Mouse (Mus musculus) CH12.LX (cell line): ENCODE data around the gene Nr4a3. TPM values are rescaled to one million over a fixed set of nuclear protein-coding genes. Genes with fewer than 3 reads are reported as not detected.

Experiments
- DNase-seq: peaks from one replicate; pipeline ENCODE4 v3.0.0-alpha.2; 2013; ENCODE audit errors: extremely low read depth
- H3K27ac ChIP-seq: 2 replicates; pipeline ENCODE4 v1.5.1; 2012; ENCODE audit warnings: low read depth, mild to moderate bottlenecking, control low read depth, moderate library complexity; ENCODE audit not compliant: insufficient read depth
- H3K27me3 ChIP-seq: replicated peaks from 2 replicates; pipeline ENCODE3; 2012; ENCODE audit warnings: inconsistent platforms
- H3K36me3 ChIP-seq, 2 experiments: replicated peaks in 1 of 2; 2 replicates each; pipeline versions ENCODE3 to v1.6.1; 2012; ENCODE audit warnings: inconsistent platforms in 1 of 2, low read length in 1 of 2, mild to moderate bottlenecking in 1 of 2, mixed read lengths in 1 of 2, moderate library complexity in 1 of 2; ENCODE audit not compliant: control insufficient read depth in 1 of 2, insufficient read depth in 1 of 2
- H3K4me1 ChIP-seq, 2 experiments: 2 replicates each; pipeline ENCODE4 v1.6.1; 2012; ENCODE audit warnings: inconsistent platforms in 1 of 2, moderate library complexity in 1 of 2; ENCODE audit not compliant: insufficient read depth in 2 of 2, control insufficient read depth in 1 of 2
- H3K4me2 ChIP-seq: 2 replicates; pipeline ENCODE4 v1.6.1; 2012; ENCODE audit warnings: low read depth, mild to moderate bottlenecking, control low read depth; ENCODE audit not compliant: poor library complexity, insufficient read depth, severe bottlenecking
- H3K4me3 ChIP-seq, 3 experiments: fragments of 150-350 bp in 1 of 3; sonication (generic) in 1 of 3; replicated peaks in 1 of 3; 2 replicates each; pipeline versions ENCODE3 to v1.5.1; 2011 to 2012; ENCODE audit warnings: low read depth in 2 of 3, low read length in 2 of 3, mild to moderate bottlenecking in 2 of 3, moderate library complexity in 2 of 3, control low read depth in 1 of 3, improper control_type of control experiment in 1 of 3, inconsistent platforms in 1 of 3, mixed read lengths in 1 of 3; ENCODE audit not compliant: poor library complexity in 1 of 3
- H3K79me2 ChIP-seq: replicated peaks from 2 replicates; pipeline ENCODE4 v1.6.1; 2012; ENCODE audit warnings: mild to moderate bottlenecking, moderate library complexity; ENCODE audit not compliant: control insufficient read depth, poor library complexity, insufficient read depth, severe bottlenecking; ENCODE audit errors: extremely low read depth
- H3K9ac ChIP-seq: 2 replicates; pipeline ENCODE4 v1.6.1; 2012; ENCODE audit warnings: low read depth, mild to moderate bottlenecking, control low read depth, moderate library complexity; ENCODE audit not compliant: insufficient read depth
- H3K9me3 ChIP-seq: replicated peaks from 2 replicates; pipeline ENCODE3; 2012; ENCODE audit warnings: low read length, inconsistent platforms, mixed read lengths
- CHD2 ChIP-seq: IDR thresholded peaks from 2 replicates; pipeline ENCODE4 v1.6.1; 2011; ENCODE audit warnings: low read length, improper control_type of control experiment
- ELF1 ChIP-seq: IDR thresholded peaks from 2 replicates; pipeline ENCODE4 v1.6.1; 2014; ENCODE audit warnings: low read depth, mild to moderate bottlenecking, inconsistent platforms, low read length, improper control_type of control experiment
- GABPA ChIP-seq: IDR thresholded peaks from 2 replicates; pipeline ENCODE4 v1.6.1; 2012; ENCODE audit warnings: low read depth, low read length, improper control_type of control experiment, inconsistent platforms; ENCODE audit not compliant: insufficient replicate concordance
- JUN ChIP-seq: IDR thresholded peaks from 2 replicates; pipeline ENCODE4 v1.6.1; 2011; ENCODE audit warnings: low read depth, mild to moderate bottlenecking, low read length, improper control_type of control experiment, moderate library complexity; ENCODE audit not compliant: insufficient read depth
- JUND ChIP-seq: conservative IDR thresholded peaks from 2 replicates; pipeline ENCODE4 v1.6.1; 2011; ENCODE audit warnings: low read depth, low read length, improper control_type of control experiment
- KAT2A ChIP-seq: IDR thresholded peaks from 2 replicates; pipeline ENCODE4 v1.6.1; 2012; ENCODE audit warnings: low read length, improper control_type of control experiment, inconsistent platforms; ENCODE audit not compliant: insufficient replicate concordance
- MAX ChIP-seq: IDR thresholded peaks from 2 replicates; pipeline ENCODE4 v1.6.1; 2011; ENCODE audit warnings: low read length, improper control_type of control experiment
- MAZ ChIP-seq: IDR thresholded peaks from 2 replicates; pipeline ENCODE4 v1.6.1; 2012; ENCODE audit warnings: low read depth, mild to moderate bottlenecking, inconsistent platforms, low read length, improper control_type of control experiment, moderate library complexity
- MEF2A ChIP-seq: IDR thresholded peaks from 2 replicates; pipeline ENCODE4 v1.6.1; 2014; ENCODE audit warnings: low read depth, mild to moderate bottlenecking, inconsistent platforms, low read length, improper control_type of control experiment, borderline replicate concordance
- NELFE ChIP-seq: IDR thresholded peaks from 2 replicates; pipeline ENCODE4 v1.6.1; 2011; ENCODE audit warnings: low read depth, low read length, improper control_type of control experiment
- NRF1 ChIP-seq: IDR thresholded peaks from 2 replicates; pipeline ENCODE4 v1.6.1; 2014; ENCODE audit warnings: low read depth, mild to moderate bottlenecking, inconsistent platforms, low read length, improper control_type of control experiment, moderate library complexity
- POLR2AphosphoS2 ChIP-seq: IDR thresholded peaks from 2 replicates; pipeline ENCODE4 v1.6.1; 2011; ENCODE audit warnings: low read depth, low read length, improper control_type of control experiment
- RCOR1 ChIP-seq: conservative IDR thresholded peaks from 2 replicates; pipeline ENCODE4 v1.6.1; 2012; ENCODE audit warnings: low read depth, mild to moderate bottlenecking, inconsistent platforms, low read length, improper control_type of control experiment
- SIN3A ChIP-seq: IDR thresholded peaks from 2 replicates; pipeline ENCODE4 v1.6.1; 2012; ENCODE audit warnings: low read length, improper control_type of control experiment, inconsistent platforms
- SMC3 ChIP-seq: IDR thresholded peaks from 2 replicates; pipeline ENCODE4 v1.6.1; 2011; ENCODE audit warnings: low read depth, low read length, improper control_type of control experiment
- TBP ChIP-seq: conservative IDR thresholded peaks from 2 replicates; pipeline ENCODE4 v1.6.1; 2011; ENCODE audit warnings: low read depth, low read length, improper control_type of control experiment
- TCF12 ChIP-seq: IDR thresholded peaks from 2 replicates; pipeline ENCODE4 v1.6.1; 2014; ENCODE audit warnings: low read depth, mild to moderate bottlenecking, inconsistent platforms, low read length, improper control_type of control experiment
- UBTF ChIP-seq: IDR thresholded peaks from 2 replicates; pipeline ENCODE4 v1.6.1; 2012; ENCODE audit warnings: low read depth, mild to moderate bottlenecking, inconsistent platforms, low read length, improper control_type of control experiment, moderate library complexity
- USF1 ChIP-seq: IDR thresholded peaks from 2 replicates; pipeline ENCODE4 v1.6.1; 2014; ENCODE audit warnings: low read depth, mild to moderate bottlenecking, inconsistent platforms, low read length, improper control_type of control experiment
- ZKSCAN1 ChIP-seq: IDR thresholded peaks from 2 replicates; pipeline ENCODE4 v1.6.1; 2012; ENCODE audit warnings: low read depth, inconsistent platforms, low read length, improper control_type of control experiment, borderline replicate concordance
- ZMIZ1 ChIP-seq: IDR thresholded peaks from 2 replicates; pipeline ENCODE4 v1.6.1; 2012; ENCODE audit warnings: low read depth, mild to moderate bottlenecking, inconsistent platforms, low read length, improper control_type of control experiment
- ZNF384 ChIP-seq: IDR thresholded peaks from 2 replicates; pipeline ENCODE4 v1.6.1; 2012; ENCODE audit warnings: low read depth, low read length, improper control_type of control experiment, inconsistent platforms
- dilution Hi-C: fragments of 300-500 bp; cut with MboI; formaldehyde crosslinking; loops from 2 replicates; pipeline ENCODE4 v1.14.3; 2020; ENCODE audit warnings: low sequenced_read_pairs; ENCODE audit not compliant: extremely low pct_unique_long_range_greater_than_20kb, extremely low pct_ligation_motif_present
- in situ Hi-C: fragments of 300-500 bp; cut with MboI; formaldehyde crosslinking; loops from 3 replicates; pipeline ENCODE4 v1.14.3; 2019; ENCODE audit warnings: low sequenced_read_pairs, low pct_ligation_motif_present, low pct_unique_long_range_greater_than_20kb, mixed read lengths
- polyA plus RNA-seq: library from polyadenylated mRNA; unstranded; fragments of >175 nt; gene quantifications from 2 replicates; pipeline ENCODE4 v1.2.1, GENCODE M21; 2012; ENCODE audit warnings: low read depth; ENCODE audit not compliant: insufficient read length
- total RNA-seq, 2 experiments: library from RNA; depleted of rRNA; stranded (reverse); fragments of 300-350 nt in 1 of 2; fragments of >200 nt in 1 of 2; gene quantifications; 2 replicates each; pipeline ENCODE4 v1.2.3; 2012 to 2014

Nr4a3 gene
- total and polyA plus RNA-seq, 3 experiments = 0.04 to 0.32 (median 0.21) TPM

DNA sequence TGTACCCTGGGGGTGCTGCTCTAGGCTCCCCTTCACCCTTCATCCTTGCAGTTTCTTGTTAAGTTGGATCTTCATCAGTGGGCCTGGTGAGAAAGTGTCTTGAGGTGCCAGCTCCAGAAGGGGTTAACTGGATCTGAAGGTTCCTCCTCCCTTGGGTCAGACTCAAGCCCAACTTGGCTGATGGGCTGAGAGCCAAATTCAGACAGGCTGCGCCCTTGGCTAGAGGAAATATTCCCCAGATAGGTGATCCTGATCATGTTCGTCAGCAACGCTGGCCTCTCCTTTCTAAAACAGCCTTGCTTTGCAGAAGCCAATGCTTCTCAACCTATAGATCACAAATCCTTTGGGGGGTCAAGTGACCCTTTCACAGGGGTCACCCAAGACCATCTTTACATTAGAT is 27.1 kb downstream of the Nr4a3 start:
- in situ Hi-C loops (no loop called here), dilution Hi-C loops (no loop called here)
- Histone ChIP-seq H3K4me3 (no peak overlapping the region), H3K4me2 (no peak overlapping the region), H3K27ac (no peak overlapping the region), H3K36me3 (no peaks in the 10 kb centered on the region), H3K27me3 (no peaks in the 10 kb centered on the region), H3K79me2 (no peaks in the 10 kb centered on the region), H3K9ac (no peak overlapping the region), H3K9me3 (no peaks in the 10 kb centered on the region), H3K4me1 (peaks cover 0 to 16% of the 10 kb centered on the region in 2 experiments; a peak in 2 of 4 replicates)
- TF ChIP-seq RCOR1 (no peak), SMC3 (no peak)
- no peak for DNase-seq

DNA sequence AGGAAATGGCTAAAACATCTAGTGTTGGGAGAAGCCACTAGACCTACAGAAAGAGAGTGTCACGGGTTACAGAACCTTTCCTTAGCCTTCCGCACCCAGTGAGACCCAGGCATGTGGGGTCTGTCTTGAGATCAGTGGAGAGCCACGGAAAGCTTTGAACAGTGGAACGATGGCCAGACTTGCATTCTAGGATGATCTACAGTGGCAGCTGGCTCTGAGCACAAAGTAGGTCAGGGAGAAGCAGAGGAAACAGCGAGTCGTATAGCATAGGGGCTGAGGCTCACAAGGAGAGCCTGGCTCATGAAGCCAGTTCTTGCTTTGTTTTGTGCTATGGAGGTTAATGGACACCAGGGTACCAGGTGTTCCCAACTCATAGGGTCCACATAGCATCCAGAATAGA is 28.4 kb downstream of the Nr4a3 start:
- Histone ChIP-seq H3K79me2 (no peaks in the 10 kb centered on the region), H3K4me3 (no peak overlapping the region), H3K9me3 (no peaks in the 10 kb centered on the region), H3K36me3 (no peaks in the 10 kb centered on the region), H3K9ac (no peak overlapping the region), H3K27ac (no peak overlapping the region), H3K4me2 (no peak overlapping the region), H3K4me1 (peaks cover 0 to 12% of the 10 kb centered on the region in 2 experiments; a peak in 2 of 4 replicates), H3K27me3 (no peaks in the 10 kb centered on the region)
- dilution Hi-C loops = no loop called here
- in situ Hi-C loops = no loop called here
- DNase-seq = no peak
- TF ChIP-seq CHD2 (no peak), SMC3 (no peak), RCOR1 (no peak), ELF1 (no peak), NRF1 (no peak), USF1 (no peak), ZKSCAN1 (no peak), GABPA (no peak), NELFE (no peak)

DNA sequence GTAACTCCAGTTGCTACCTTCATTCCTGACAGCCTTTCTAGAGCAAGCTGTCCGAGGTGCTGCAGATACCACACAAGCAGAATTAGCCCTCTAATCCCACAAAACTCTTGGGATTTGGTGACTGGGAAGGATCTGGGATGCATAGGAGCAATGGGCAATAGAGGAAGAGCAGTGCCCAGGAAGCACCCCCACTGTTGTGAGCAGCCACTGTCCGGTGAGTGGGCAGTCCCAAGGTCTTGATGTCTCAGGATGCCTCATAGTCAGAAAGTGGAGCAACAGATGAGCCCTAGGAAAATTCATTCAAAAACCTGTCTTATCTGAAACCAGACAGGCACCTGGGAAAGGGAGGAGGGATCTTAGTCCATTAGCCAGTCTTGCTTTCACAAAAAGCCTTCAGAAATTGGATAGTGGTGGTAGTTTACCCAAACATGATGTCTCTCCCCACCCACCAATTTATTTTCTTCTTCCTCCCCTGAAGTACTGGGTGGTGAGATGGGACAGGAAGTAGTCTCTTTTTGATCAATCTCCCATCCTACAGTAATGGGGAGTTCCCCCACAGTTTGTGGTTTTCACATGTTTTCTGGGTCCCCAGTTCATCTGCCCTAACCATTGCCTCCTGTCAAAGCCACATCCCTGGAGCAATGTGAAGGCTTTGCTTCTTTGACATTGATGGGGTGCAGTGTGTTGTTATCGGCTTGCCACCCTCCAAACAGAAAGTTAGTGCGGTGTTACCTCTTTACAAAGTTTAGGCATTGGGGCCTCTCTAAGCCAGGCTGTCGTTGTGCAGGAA is 29.7 kb downstream of the Nr4a3 start:
- in situ Hi-C loops (no loop called here), dilution Hi-C loops (no loop called here)
- Histone ChIP-seq H3K9me3 (no peaks in the 10 kb centered on the region), H3K27ac (no peak overlapping the region), H3K36me3 (no peaks in the 10 kb centered on the region), H3K9ac (no peak overlapping the region), H3K4me2 (no peak overlapping the region; the same call in 1 of the 2 replicates), H3K27me3 (no peaks in the 10 kb centered on the region), H3K79me2 (no peaks in the 10 kb centered on the region), H3K4me3 (no peak overlapping the region), H3K4me1 (peaks cover 0 to 12% of the 10 kb centered on the region in 2 experiments; a peak in 2 of 4 replicates)
- no peak for DNase-seq
- no peak for TF ChIP-seq SIN3A
- no peak for TF ChIP-seq ZMIZ1
- no peak for TF ChIP-seq KAT2A
- TF ChIP-seq UBTF = no peak
- TF ChIP-seq MAX = no peak
- no peak for TF ChIP-seq ZNF384
- no peak for TF ChIP-seq GABPA
- no peak for TF ChIP-seq TCF12
- no peak for TF ChIP-seq RCOR1
- no peak for TF ChIP-seq JUND
- no peak for TF ChIP-seq POLR2AphosphoS2
- no peak for TF ChIP-seq JUN
- no peak for TF ChIP-seq TBP
- TF ChIP-seq MEF2A = no peak
- no peak for TF ChIP-seq MAZ
